Mouse (Mus musculus) hindbrain, postnatal 0 days (tissue): ENCODE results near the gene B3galt1. TPM values are rescaled to one million over a fixed set of nuclear protein-coding genes. Genes with fewer than 3 reads are reported as not detected.

Experiments used
- ATAC-seq: fragments of 200-750 bp; cut with Nextera tagmentation; 2 replicates; pipeline ENCODE4 v1.8.0; 2017; ENCODE audit warnings: mild to moderate bottlenecking, moderate TSS enrichment, moderate library complexity
- DNase-seq: peaks from one replicate; pipeline ENCODE4 v3.0.0-alpha.2; 2015; ENCODE audit warnings: low spot score
- H3K27ac ChIP-seq: fragments of 300-500 bp; sonication (generic); 2 replicates; pipeline ENCODE4 v1.5.1; 2014; ENCODE audit warnings: mild to moderate bottlenecking
- H3K27me3 ChIP-seq: fragments of 300-500 bp; sonication (generic); 2 replicates; pipeline ENCODE4 v1.6.1; 2014; ENCODE audit warnings: low read length, mixed read lengths; ENCODE audit not compliant: insufficient read depth
- H3K36me3 ChIP-seq: fragments of 300-500 bp; sonication (generic); 2 replicates; pipeline ENCODE4 v1.6.1; 2014; ENCODE audit warnings: low read length, mixed read lengths; ENCODE audit not compliant: insufficient read depth
- H3K4me1 ChIP-seq: fragments of 300-500 bp; sonication (generic); 2 replicates; pipeline ENCODE4 v1.6.1; 2014; ENCODE audit warnings: antibody characterized with exemption, low read length, mixed read lengths; ENCODE audit not compliant: insufficient read depth
- H3K4me2 ChIP-seq: fragments of 300-500 bp; sonication (generic); 2 replicates; pipeline ENCODE4 v1.6.1; 2014; ENCODE audit warnings: low read depth, mild to moderate bottlenecking, low read length, moderate library complexity, mixed read lengths
- H3K4me3 ChIP-seq: fragments of 300-500 bp; sonication (generic); 2 replicates; pipeline ENCODE4 v1.5.1; 2014; ENCODE audit warnings: low read length
- H3K9ac ChIP-seq: fragments of 300-500 bp; sonication (generic); replicated peaks from 2 replicates; pipeline ENCODE4 v1.6.1; 2014; ENCODE audit warnings: mild to moderate bottlenecking, low read length, moderate library complexity, mixed read lengths
- H3K9me3 ChIP-seq: fragments of 300-500 bp; sonication (generic); 2 replicates; pipeline ENCODE4 v1.6.1; 2016; ENCODE audit warnings: low read length, mixed read lengths
- CTCF ChIP-seq: IDR thresholded peaks from 2 replicates; pipeline ENCODE4 v1.5.1; 2016; ENCODE audit warnings: antibody characterized with exemption, control low read depth, low read depth
- WGBS: fragments of 180-500 bp; shearing (Covaris S2); extraction: QIAGEN DNeasy Blood & Tissue Kit; methylation state at CpG from one replicate; pipeline ENCODE4 v1.1.7; 2014; 5-methylcytosine and 5-hydroxymethylcytosine counted together
- polyA plus RNA-seq: library from polyadenylated mRNA; unstranded; fragments of >200 nt; fragmentation: Nextera tagmentation; extraction: Ambion mirVana; gene quantifications from 2 replicates; pipeline ENCODE4 v1.2.1, GENCODE M21; 2015
- total RNA-seq: library from RNA; depleted of rRNA; stranded (reverse); fragments of >200 nt; gene quantifications from 2 replicates; pipeline ENCODE4 v1.2.3, GENCODE M21; 2014

The B3galt1 gene
- total and polyA plus RNA-seq, 2 experiments from 2014 or later, result 11.5 to 51.3 TPM

GRCm38 (mm10) chr2:68011336-68011735 is 445.7 kb downstream of the B3galt1 start:
- WGBS, result 86% methylated on average over 4 of the region's 4 CpGs
- no peak overlapping the region for H3K9ac ChIP-seq
- DNase-seq (no peak), ATAC-seq (no peak)
- no peak overlapping the region for H3K4me3 ChIP-seq
- no peaks in the 10 kb centered on the region for H3K36me3 ChIP-seq
- no peaks in the 10 kb centered on the region for H3K9me3 ChIP-seq
- H3K27ac ChIP-seq, result no peak overlapping the region
- H3K27me3 ChIP-seq, result no peaks in the 10 kb centered on the region
- H3K4me2 ChIP-seq, result no peak overlapping the region
- no peaks in the 10 kb centered on the region for H3K4me1 ChIP-seq
- TF ChIP-seq CTCF, result no peak

- TF ChIP-seq CTCF, result no peak
Observed at GRCm38 (mm10) chr2:68020251-68020680, 454.6 kb downstream of the B3galt1 start.

GRCm38 (mm10) chr2:68021541-68022152 is 456.0 kb downstream of the B3galt1 start:
- DNase-seq (no peak), ATAC-seq (no peak)
- no peaks in the 10 kb centered on the region for H3K27me3 ChIP-seq
- 71% methylated on average over 6 of the region's 6 CpGs for WGBS
- H3K36me3 ChIP-seq, result no peaks in the 10 kb centered on the region
- TF ChIP-seq CTCF, result no peak
- no peaks in the 10 kb centered on the region for H3K9me3 ChIP-seq
- H3K9ac ChIP-seq, result no peak overlapping the region
- H3K4me1 ChIP-seq, result no peaks in the 10 kb centered on the region
- no peak overlapping the region for H3K27ac ChIP-seq
- H3K4me2 ChIP-seq, result no peak overlapping the region
- no peak overlapping the region for H3K4me3 ChIP-seq

More at GRCm38 (mm10) chr2:68020251-68020680, 454.6 kb downstream of the B3galt1 start:
- Histone ChIP-seq H3K27ac (no peak overlapping the region), H3K27me3 (no peaks in the 10 kb centered on the region), H3K4me2 (no peak overlapping the region), H3K9ac (no peak overlapping the region), H3K36me3 (no peaks in the 10 kb centered on the region), H3K4me1 (no peaks in the 10 kb centered on the region), H3K4me3 (no peak overlapping the region), H3K9me3 (no peaks in the 10 kb centered on the region)
- DNase-seq, result no peak
- WGBS, result 68% methylated on average over 5 of the region's 5 CpGs
- peak; percentile 29; the same call in 1 of the 2 replicates for ATAC-seq

DNA sequence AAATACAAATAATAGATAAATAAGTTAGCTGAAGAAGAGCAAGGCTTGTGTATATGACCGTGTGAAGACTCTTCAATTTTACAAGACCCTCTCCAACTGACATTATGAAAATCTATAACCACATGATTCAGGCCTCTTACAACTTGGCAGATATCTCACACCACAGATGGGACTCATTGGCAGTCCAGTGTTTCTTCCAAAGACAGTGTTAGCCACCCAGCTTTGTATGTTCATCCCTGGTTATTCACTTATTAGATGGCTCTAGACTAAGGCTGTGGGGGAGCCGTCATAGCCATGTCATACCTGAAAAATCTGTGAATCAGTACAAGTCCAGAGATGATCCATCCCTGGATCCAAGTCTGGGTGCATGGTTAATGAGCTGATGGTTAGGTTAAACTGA is 463.1 kb downstream of the B3galt1 start:
- Histone ChIP-seq H3K9ac (no peak overlapping the region), H3K9me3 (no peaks in the 10 kb centered on the region), H3K27me3 (no peaks in the 10 kb centered on the region), H3K36me3 (no peaks in the 10 kb centered on the region), H3K4me3 (no peak overlapping the region), H3K27ac (no peak overlapping the region), H3K4me1 (no peaks in the 10 kb centered on the region), H3K4me2 (no peak overlapping the region)
- no peak for TF ChIP-seq CTCF
- DNase-seq (no peak), ATAC-seq (no peak)
- 91% methylated on average over 2 of the region's 2 CpGs for WGBS

DNA sequence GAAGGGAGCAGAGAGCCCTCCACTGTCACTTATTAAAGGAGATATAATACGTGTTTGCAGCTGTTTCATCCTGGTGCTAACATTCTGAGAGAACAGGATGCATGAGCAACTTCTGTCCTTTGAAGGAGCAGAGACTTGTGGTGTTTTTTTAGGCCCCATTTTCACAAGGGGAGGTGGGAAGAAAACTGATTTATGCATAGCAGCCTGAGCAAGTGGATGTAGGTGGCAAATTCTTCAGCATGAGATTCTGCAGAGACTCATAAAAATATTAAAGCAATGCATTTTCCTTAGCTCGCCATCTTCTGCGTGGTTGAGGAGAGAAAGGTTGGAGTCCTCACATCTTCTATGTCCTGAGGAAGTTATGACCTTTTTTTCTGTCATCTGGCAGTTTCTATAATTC is 469.0 kb downstream of the B3galt1 start:
- ATAC-seq (no peak), DNase-seq (no peak)
- no peak overlapping the region for H3K9ac ChIP-seq
- TF ChIP-seq CTCF, result no peak
- H3K4me1 ChIP-seq, result no peaks in the 10 kb centered on the region
- H3K9me3 ChIP-seq, result no peaks in the 10 kb centered on the region
- H3K4me3 ChIP-seq, result no peak overlapping the region
- no peaks in the 10 kb centered on the region for H3K36me3 ChIP-seq
- no peak overlapping the region for H3K27ac ChIP-seq
- H3K4me2 ChIP-seq, result no peak overlapping the region
- no peaks in the 10 kb centered on the region for H3K27me3 ChIP-seq
- 90% methylated on average over 3 of the region's 3 CpGs for WGBS

- no peak for TF ChIP-seq CTCF
- ATAC-seq (no peak), DNase-seq (no peak)
- no peaks in the 10 kb centered on the region for H3K27me3 ChIP-seq
- no peak overlapping the region for H3K27ac ChIP-seq
- no peak overlapping the region for H3K4me3 ChIP-seq
- no peaks in the 10 kb centered on the region for H3K36me3 ChIP-seq
- H3K4me2 ChIP-seq, result no peak overlapping the region
- H3K9me3 ChIP-seq, result no peaks in the 10 kb centered on the region
- H3K9ac ChIP-seq, result no peak overlapping the region
- 83% methylated on average over 5 of the region's 5 CpGs for WGBS
- no peaks in the 10 kb centered on the region for H3K4me1 ChIP-seq
Observed at GRCm38 (mm10) chr2:68040752-68041151, 475.1 kb downstream of the B3galt1 start.

GRCm38 (mm10) chr2:68052481-68052880 is 486.8 kb downstream of the B3galt1 start:
- TF ChIP-seq CTCF, result no peak
- Histone ChIP-seq H3K4me2 (no peak overlapping the region), H3K9me3 (no peaks in the 10 kb centered on the region), H3K4me1 (no peaks in the 10 kb centered on the region), H3K4me3 (no peak overlapping the region), H3K36me3 (no peaks in the 10 kb centered on the region), H3K27me3 (no peaks in the 10 kb centered on the region), H3K27ac (no peak overlapping the region), H3K9ac (no peak overlapping the region)
- no peak for ATAC-seq
- 88% methylated on average over 6 of the region's 6 CpGs for WGBS
- DNase-seq, result no peak
